Mouse (Mus musculus) bone marrow macrophage, adult 2 months (primary cell): ENCODE measurements at regions not wholly inside any gene's neighbourhood (a gene's known extent, or its start where the extent isn't known, plus 50 kb on each side); places are given as distances from the start of the nearest gene placed in this dataset.

ENCODE experiments used
- H3K27ac ChIP-seq: 2 replicates; pipeline ENCODE4 v1.5.1; 2012; ENCODE audit warnings: low read depth, low read length; ENCODE audit not compliant: insufficient read depth
- H3K4me1 ChIP-seq: 2 replicates; pipeline ENCODE4 v1.6.1; 2012; ENCODE audit warnings: low read length; ENCODE audit not compliant: control insufficient read depth, insufficient read depth
- H3K4me3 ChIP-seq: 2 replicates; pipeline ENCODE4 v1.5.1; 2012; ENCODE audit warnings: mild to moderate bottlenecking, low read length, moderate library complexity; ENCODE audit not compliant: insufficient read depth
- CTCF ChIP-seq: IDR thresholded peaks from 2 replicates; pipeline ENCODE4 v1.5.1; 2012; ENCODE audit warnings: low read depth, mild to moderate bottlenecking, low read length, moderate library complexity
- POLR2A ChIP-seq: IDR thresholded peaks from 2 replicates; pipeline ENCODE4 v1.6.1; 2012; ENCODE audit warnings: mild to moderate bottlenecking, low read depth, low read length, borderline replicate concordance

DNA sequence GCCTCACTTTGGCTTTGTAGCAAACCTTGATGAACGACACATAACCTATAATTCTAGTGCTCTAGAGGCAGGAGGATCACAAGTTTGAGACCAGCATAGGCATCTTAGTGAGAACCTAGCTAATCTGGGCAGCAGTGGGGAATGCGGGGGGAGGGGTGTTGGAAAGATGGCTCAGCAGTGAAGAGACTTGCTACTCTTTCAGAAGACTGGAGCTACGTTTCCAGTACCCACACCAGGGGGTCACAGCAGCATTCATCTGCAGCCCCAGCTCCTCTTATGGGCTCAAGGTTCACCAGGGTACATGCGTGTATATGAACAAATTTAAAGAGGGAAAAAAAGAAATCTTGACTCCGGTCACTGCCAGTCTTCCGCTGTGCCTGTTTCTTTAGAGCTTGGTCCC is 55.5 kb upstream of the Nkx1-1 start:
- no peak overlapping the region for H3K27ac ChIP-seq
- no peak overlapping the region for H3K4me3 ChIP-seq
- TF ChIP-seq POLR2A (no peak), CTCF (no peak)
- H3K4me1 ChIP-seq = no peaks in the 10 kb centered on the region

DNA sequence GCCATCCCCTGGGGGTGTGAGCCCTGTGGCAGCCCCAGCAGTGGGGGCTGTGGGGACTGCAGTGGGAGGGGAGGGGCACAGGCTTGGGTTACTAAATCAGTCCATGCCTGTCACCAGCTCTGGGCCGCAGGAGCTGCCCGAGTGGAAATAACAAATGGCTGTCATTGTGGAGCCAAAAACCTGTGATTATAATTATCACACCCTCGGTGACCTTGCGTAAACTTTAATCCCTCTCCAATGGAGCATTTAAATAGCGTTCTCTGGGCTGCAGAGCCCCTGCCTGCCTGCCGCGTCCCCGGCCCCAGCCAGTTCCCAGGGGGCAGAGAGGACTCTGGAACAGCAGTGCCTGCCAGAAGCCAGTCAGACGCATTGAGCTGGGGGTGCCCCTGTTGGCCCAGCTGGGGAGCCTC is 54.4 kb upstream of the Nkx1-1 start:
- no peak for TF ChIP-seq POLR2A
- TF ChIP-seq CTCF = no peak
- Histone ChIP-seq H3K4me3 (no peak overlapping the region), H3K4me1 (no peaks in the 10 kb centered on the region), H3K27ac (no peak overlapping the region)

GRCm38 (mm10) chr5:33485765-33486164 is 52.0 kb upstream of the Nkx1-1 start:
- no peak overlapping the region for H3K4me3 ChIP-seq
- H3K27ac ChIP-seq = no peak overlapping the region
- no peak for TF ChIP-seq POLR2A
- no peak for TF ChIP-seq CTCF
- H3K4me1 ChIP-seq = no peaks in the 10 kb centered on the region
